Mouse (Mus musculus) hindbrain, embryonic 10.5 days (tissue): ENCODE measurements around the gene Gpr62. TPM values are rescaled to one million over a fixed set of nuclear protein-coding genes. Genes with fewer than 3 reads are reported as not detected.

ENCODE experiments used
- DNase-seq: peaks from one replicate; pipeline ENCODE4 v3.0.0-alpha.2; 2017; ENCODE audit warnings: low spot score
- H3K27ac ChIP-seq: fragments of 300-500 bp; sonication (generic); 2 replicates; pipeline ENCODE4 v1.5.1; 2016; ENCODE audit warnings: mild to moderate bottlenecking, moderate library complexity
- H3K27me3 ChIP-seq: fragments of 300-500 bp; sonication (generic); 2 replicates; pipeline ENCODE4 v1.6.1; 2016; ENCODE audit warnings: mild to moderate bottlenecking; ENCODE audit not compliant: poor library complexity, insufficient read depth, severe bottlenecking
- H3K36me3 ChIP-seq: fragments of 300-500 bp; sonication (generic); 2 replicates; pipeline ENCODE4 v1.6.1; 2016; ENCODE audit warnings: mild to moderate bottlenecking, moderate library complexity
- H3K4me1 ChIP-seq: fragments of 300-500 bp; sonication (generic); replicated peaks from 2 replicates; pipeline ENCODE4 v1.6.1; 2016; ENCODE audit warnings: mild to moderate bottlenecking
- H3K4me3 ChIP-seq: fragments of 300-500 bp; sonication (generic); 2 replicates; pipeline ENCODE4 v1.5.1; 2016; ENCODE audit warnings: mild to moderate bottlenecking, moderate library complexity
- H3K9me3 ChIP-seq: fragments of 300-500 bp; sonication (generic); 2 replicates; pipeline ENCODE4 v1.6.1; 2016; ENCODE audit warnings: mild to moderate bottlenecking, moderate library complexity
- WGBS: fragments of 180-500 bp; shearing (Covaris S2); methylation state at CpG from one replicate; pipeline ENCODE4 v1.1.7; 2016; 5-methylcytosine and 5-hydroxymethylcytosine counted together
- polyA plus RNA-seq: library from polyadenylated mRNA; unstranded; fragments of >200 nt; fragmentation: Nextera tagmentation; extraction: Ambion mirVana; gene quantifications from 2 replicates; pipeline ENCODE4 v1.2.1, GENCODE M21; 2016

Gene Gpr62
- polyA plus RNA-seq, 1 experiment from 2014 or later: 0.17 TPM

- H3K9me3 ChIP-seq: no peaks in the 10 kb centered on the region
- no peak overlapping the region for H3K27ac ChIP-seq
- peaks cover 73% of the 10 kb centered on the region for H3K36me3 ChIP-seq
- no peak for DNase-seq
- 93% methylated on average over 13 of the region's 13 CpGs for WGBS
- no peak overlapping the region for H3K4me3 ChIP-seq
- peaks cover 25% of the 10 kb centered on the region for H3K4me1 ChIP-seq
- H3K27me3 ChIP-seq: no peaks in the 10 kb centered on the region
Observed at GRCm38 (mm10) chr9:106481676-106482075, 15.9 kb upstream of the Gpr62 start.

- no peaks in the 10 kb centered on the region for H3K27me3 ChIP-seq
- peaks cover 68% of the 10 kb centered on the region for H3K36me3 ChIP-seq
Observed at GRCm38 (mm10) chr9:106481075-106481474, 15.3 kb upstream of the Gpr62 start.

GRCm38 (mm10) chr9:106480541-106480940 lies 14.8 kb upstream of the Gpr62 start:
- Histone ChIP-seq H3K27me3 (no peaks in the 10 kb centered on the region), H3K27ac (no peak overlapping the region), H3K4me1 (peaks cover 37% of the 10 kb centered on the region), H3K9me3 (no peaks in the 10 kb centered on the region), H3K36me3 (peaks cover 63% of the 10 kb centered on the region), H3K4me3 (no peak overlapping the region)
- 95% methylated on average over 7 of the region's 7 CpGs for WGBS
- no peak for DNase-seq

More at GRCm38 (mm10) chr9:106481075-106481474, 15.3 kb upstream of the Gpr62 start:
- H3K27ac ChIP-seq: no peak overlapping the region
- H3K9me3 ChIP-seq: no peaks in the 10 kb centered on the region
- DNase-seq: no peak
- WGBS: 94% methylated on average over 15 of the region's 15 CpGs
- peaks cover 31% of the 10 kb centered on the region for H3K4me1 ChIP-seq
- no peak overlapping the region for H3K4me3 ChIP-seq

- no peak for DNase-seq
- H3K9me3 ChIP-seq: no peaks in the 10 kb centered on the region
- WGBS: 81% methylated on average over 9 of the region's 9 CpGs
- peaks cover 39% of the 10 kb centered on the region for H3K36me3 ChIP-seq
- no peaks in the 10 kb centered on the region for H3K27me3 ChIP-seq
- H3K27ac ChIP-seq: no peak overlapping the region
- H3K4me1 ChIP-seq: peaks cover 60% of the 10 kb centered on the region
- H3K4me3 ChIP-seq: peak overlapping the region; percentile 83
Observed at GRCm38 (mm10) chr9:106478101-106478500, 12.4 kb upstream of the Gpr62 start.

- Histone ChIP-seq H3K4me1 (peaks cover 64% of the 10 kb centered on the region), H3K27me3 (peaks cover 2% of the 10 kb centered on the region; the same call in 1 of the 2 replicates), H3K9me3 (no peaks in the 10 kb centered on the region), H3K36me3 (peaks cover 34% of the 10 kb centered on the region), H3K27ac (peak overlapping the region; percentile 80), H3K4me3 (peak overlapping the region; percentile 83)
- no peak for DNase-seq
- 8% methylated on average over 16 of the region's 16 CpGs for WGBS
Observed at GRCm38 (mm10) chr9:106477649-106478048, 11.9 kb upstream of the Gpr62 start.

GRCm38 (mm10) chr9:106476924-106477484 lies 11.3 kb upstream of the Gpr62 start, which contains the start of gene Parp3:
Gene Parp3, minus strand, starts transcription at chr9:106476949.
- DNase-seq: peak; percentile 100
- under 1% methylated on average over 41 of the region's 41 CpGs for WGBS
- peak within 1 kb of the TSS; percentile 83 for H3K4me3 ChIP-seq
- H3K27me3 ChIP-seq: peaks cover 6% of the 10 kb centered on the region; the same call in 1 of the 2 replicates
- H3K27ac ChIP-seq: peak within 1 kb of the TSS; percentile 80
- H3K9me3 ChIP-seq: no peaks in the 10 kb centered on the region
- peaks cover 30% of the 10 kb centered on the region for H3K36me3 ChIP-seq
- peaks cover 70% of the 10 kb centered on the region for H3K4me1 ChIP-seq

- WGBS: 38% methylated on average over 16 of the region's 16 CpGs
- peak overlapping the region; percentile 73 for H3K27ac ChIP-seq
- no peaks in the 10 kb centered on the region for H3K9me3 ChIP-seq
- H3K27me3 ChIP-seq: peaks cover 8% of the 10 kb centered on the region; the same call in 1 of the 2 replicates
- H3K4me3 ChIP-seq: peak overlapping the region; percentile 83
- H3K4me1 ChIP-seq: peaks cover 78% of the 10 kb centered on the region
- H3K36me3 ChIP-seq: peaks cover 22% of the 10 kb centered on the region
- no peak for DNase-seq
Observed at GRCm38 (mm10) chr9:106476002-106476923, 10.5 kb upstream of the Gpr62 start.

- 90% methylated on average over 10 of the region's 10 CpGs for WGBS
- H3K9me3 ChIP-seq: no peaks in the 10 kb centered on the region
- peak within 1 kb of the TSS; percentile 83 for H3K4me3 ChIP-seq
- H3K4me1 ChIP-seq: peaks cover 80% of the 10 kb centered on the region
- H3K27me3 ChIP-seq: peaks cover 14% of the 10 kb centered on the region; the same call in 1 of the 2 replicates
- peak within 1 kb of the TSS; percentile 80 for H3K27ac ChIP-seq
- DNase-seq: no peak
- H3K36me3 ChIP-seq: peaks cover 16% of the 10 kb centered on the region
Observed at GRCm38 (mm10) chr9:106475663-106476001, 9.9 kb upstream of the Gpr62 start, which contains the start of gene Rrp9. Gene Rrp9, plus strand, starts transcription at chr9:106475963.

GRCm38 (mm10) chr9:106475046-106475445 lies 9.3 kb upstream of the Gpr62 start:
- DNase-seq: no peak
- Histone ChIP-seq H3K27ac (peak overlapping the region; percentile 80), H3K4me1 (peaks cover 80% of the 10 kb centered on the region), H3K4me3 (0 out of 2 replicates have a peak overlapping the region, but pooled peaks have one; percentile 3), H3K27me3 (peaks cover 15% of the 10 kb centered on the region; the same call in 1 of the 2 replicates), H3K9me3 (no peaks in the 10 kb centered on the region), H3K36me3 (peaks cover 10% of the 10 kb centered on the region)
- 66% methylated on average over 7 of the region's 7 CpGs for WGBS

GRCm38 (mm10) chr9:106474456-106474855 lies 8.7 kb upstream of the Gpr62 start:
- Histone ChIP-seq H3K36me3 (peaks cover 4% of the 10 kb centered on the region), H3K27me3 (peaks cover 20% of the 10 kb centered on the region), H3K4me3 (peak overlapping the region; percentile 3; the same call in 1 of the 2 replicates), H3K27ac (peak overlapping the region; percentile 81), H3K9me3 (no peaks in the 10 kb centered on the region), H3K4me1 (peaks cover 84% of the 10 kb centered on the region)
- DNase-seq: peak; percentile 86
- 4% methylated on average over 6 of the region's 6 CpGs for WGBS

- peak overlapping the region; percentile 81 for H3K27ac ChIP-seq
Observed at GRCm38 (mm10) chr9:106473753-106474105, 8.0 kb upstream of the Gpr62 start.

GRCm38 (mm10) chr9:106473081-106473752 lies 7.5 kb upstream of the Gpr62 start:
- H3K4me1 ChIP-seq: peaks cover 79% of the 10 kb centered on the region
- WGBS: 91% methylated on average over 16 of the region's 16 CpGs
- no peaks in the 10 kb centered on the region for H3K36me3 ChIP-seq
- H3K27me3 ChIP-seq: peaks cover 20% of the 10 kb centered on the region
- H3K9me3 ChIP-seq: no peaks in the 10 kb centered on the region
- no peak overlapping the region for H3K4me3 ChIP-seq
- peak overlapping the region; percentile 81; the same call in 1 of the 2 replicates for H3K27ac ChIP-seq
- no peak for DNase-seq

More at GRCm38 (mm10) chr9:106473753-106474105, 8.0 kb upstream of the Gpr62 start:
- Histone ChIP-seq H3K36me3 (no peaks in the 10 kb centered on the region), H3K27me3 (peaks cover 20% of the 10 kb centered on the region), H3K4me3 (no peak overlapping the region; the same call in 1 of the 2 replicates), H3K9me3 (no peaks in the 10 kb centered on the region), H3K4me1 (peaks cover 84% of the 10 kb centered on the region)
- WGBS: 85% methylated on average over 5 of the region's 5 CpGs
- no peak for DNase-seq
